Mouse (Mus musculus) kidney, postnatal 0 days (tissue): ENCODE measurements around the gene Dbf4. TPM values are rescaled to one million over a fixed set of nuclear protein-coding genes. Genes with fewer than 3 reads are reported as not detected.
A peak's percentile ranks its signal among the peaks of the same experiment; 100 is the strongest.

Experiments
- ATAC-seq: fragments of 200-750 bp; cut with Nextera tagmentation; replicated peaks from 2 replicates; pipeline ENCODE4 v1.8.0; 2017; ENCODE audit warnings: low read depth, moderate number of reproducible peaks, moderate TSS enrichment, moderate library complexity; ENCODE audit not compliant: low FRiP score
- DNase-seq: peaks from one replicate; pipeline ENCODE4 v3.0.0-alpha.2; 2016; ENCODE audit warnings: low spot score
- H3K27ac ChIP-seq: fragments of 300-500 bp; sonication (generic); 2 replicates; pipeline ENCODE4 v1.5.1; 2014; ENCODE audit warnings: mild to moderate bottlenecking
- H3K27me3 ChIP-seq: fragments of 300-500 bp; sonication (generic); 2 replicates; pipeline ENCODE4 v1.6.1; 2014; ENCODE audit warnings: low read length, mixed read lengths; ENCODE audit not compliant: insufficient read depth
- H3K36me3 ChIP-seq: fragments of 300-500 bp; sonication (generic); 2 replicates; pipeline ENCODE4 v1.6.1; 2014; ENCODE audit warnings: low read length, mixed read lengths; ENCODE audit not compliant: insufficient read depth
- H3K4me1 ChIP-seq: fragments of 300-500 bp; sonication (generic); replicated peaks from 2 replicates; pipeline ENCODE4 v1.6.1; 2014; ENCODE audit warnings: antibody characterized with exemption, low read length, mixed read lengths; ENCODE audit not compliant: insufficient read depth
- H3K4me2 ChIP-seq: fragments of 300-500 bp; sonication (generic); 2 replicates; pipeline ENCODE4 v1.6.1; 2014; ENCODE audit warnings: mild to moderate bottlenecking, low read length, moderate library complexity, mixed read lengths
- H3K4me3 ChIP-seq: fragments of 300-500 bp; sonication (generic); replicated peaks from 2 replicates; pipeline ENCODE4 v1.5.1; 2014; ENCODE audit warnings: low read depth, low read length
- H3K9ac ChIP-seq: fragments of 300-500 bp; sonication (generic); 2 replicates; pipeline ENCODE4 v1.6.1; 2014; ENCODE audit warnings: low read depth, low read length
- H3K9me3 ChIP-seq: fragments of 300-500 bp; sonication (generic); replicated peaks from 2 replicates; pipeline ENCODE4 v1.6.1; 2016; ENCODE audit warnings: low read length, inconsistent platforms, mixed read lengths
- CTCF ChIP-seq: IDR thresholded peaks from 2 replicates; pipeline ENCODE4 v1.5.1; 2016; ENCODE audit warnings: antibody characterized with exemption, low read depth, mild to moderate bottlenecking, moderate library complexity
- WGBS: fragments of 180-500 bp; shearing (Covaris S2); extraction: QIAGEN DNeasy Blood & Tissue Kit; methylation state at CpG from one replicate; pipeline ENCODE4 v1.1.7; 2014; 5-methylcytosine and 5-hydroxymethylcytosine counted together
- polyA plus RNA-seq: library from polyadenylated mRNA; unstranded; fragments of >200 nt; fragmentation: Nextera tagmentation; extraction: Ambion mirVana; gene quantifications from 2 replicates; pipeline ENCODE4 v1.2.1, GENCODE M21; 2015

The Dbf4 gene
- polyA plus RNA-seq, 1 experiment from 2014 or later = 23.7 TPM

DNA sequence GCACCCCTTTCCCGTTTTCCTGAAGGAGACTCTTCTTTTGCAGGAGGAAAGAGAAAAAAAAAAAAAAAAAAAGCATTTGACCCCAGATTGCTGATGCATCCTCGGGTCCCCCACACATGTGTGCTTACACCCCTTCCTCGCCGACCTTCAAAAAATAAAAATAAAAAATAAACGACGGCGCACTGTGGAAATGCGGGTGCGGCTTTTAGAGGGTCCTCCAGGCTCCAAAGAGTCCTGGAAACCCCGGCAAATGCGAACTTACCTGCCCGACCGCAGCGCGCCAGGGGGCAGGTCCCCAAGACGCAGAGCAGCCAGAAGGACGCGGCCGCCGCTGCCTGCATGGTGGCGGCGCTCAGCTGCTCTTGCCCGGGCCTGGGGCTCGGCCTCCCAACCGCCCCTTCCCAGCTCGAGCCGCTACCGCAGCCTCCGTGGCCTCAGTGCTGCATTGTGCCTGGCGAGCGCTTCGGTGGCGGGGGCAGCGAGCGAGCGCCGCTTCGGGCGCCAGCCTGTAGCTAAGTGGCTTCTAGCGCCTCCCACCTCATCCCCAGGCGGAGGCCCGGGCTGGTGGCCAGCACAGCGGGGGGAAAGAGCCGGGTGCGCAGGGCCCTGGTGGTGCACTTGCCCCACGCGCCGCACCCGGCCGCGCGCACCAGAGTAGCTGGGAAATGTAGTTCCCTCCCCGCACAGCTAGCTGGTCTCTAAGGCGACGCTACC, 54.7 kb downstream of the Dbf4 start, which contains the start of gene Adam22:
Gene Adam22 (minus strand): TSS at position 547 of the 714 bp plus-strand sequence.
- DNase-seq = peak; percentile 81
- H3K4me3 ChIP-seq = peak within 1 kb of the TSS; percentile 67
- no peak; the same call in 1 of the 2 replicates for TF ChIP-seq CTCF
- H3K27ac ChIP-seq = no peak within 1 kb of the TSS
- peak; percentile 95 for ATAC-seq
- H3K27me3 ChIP-seq = no peaks in the 10 kb centered on the region
- H3K9ac ChIP-seq = peak within 1 kb of the TSS; percentile 67
- WGBS = under 1% methylated on average over 55 of the region's 55 CpGs
- peak within 1 kb of the TSS; percentile 90 for H3K4me2 ChIP-seq
- H3K9me3 ChIP-seq = no peaks in the 10 kb centered on the region
- no peaks in the 10 kb centered on the region for H3K4me1 ChIP-seq
- no peaks in the 10 kb centered on the region for H3K36me3 ChIP-seq

DNA sequence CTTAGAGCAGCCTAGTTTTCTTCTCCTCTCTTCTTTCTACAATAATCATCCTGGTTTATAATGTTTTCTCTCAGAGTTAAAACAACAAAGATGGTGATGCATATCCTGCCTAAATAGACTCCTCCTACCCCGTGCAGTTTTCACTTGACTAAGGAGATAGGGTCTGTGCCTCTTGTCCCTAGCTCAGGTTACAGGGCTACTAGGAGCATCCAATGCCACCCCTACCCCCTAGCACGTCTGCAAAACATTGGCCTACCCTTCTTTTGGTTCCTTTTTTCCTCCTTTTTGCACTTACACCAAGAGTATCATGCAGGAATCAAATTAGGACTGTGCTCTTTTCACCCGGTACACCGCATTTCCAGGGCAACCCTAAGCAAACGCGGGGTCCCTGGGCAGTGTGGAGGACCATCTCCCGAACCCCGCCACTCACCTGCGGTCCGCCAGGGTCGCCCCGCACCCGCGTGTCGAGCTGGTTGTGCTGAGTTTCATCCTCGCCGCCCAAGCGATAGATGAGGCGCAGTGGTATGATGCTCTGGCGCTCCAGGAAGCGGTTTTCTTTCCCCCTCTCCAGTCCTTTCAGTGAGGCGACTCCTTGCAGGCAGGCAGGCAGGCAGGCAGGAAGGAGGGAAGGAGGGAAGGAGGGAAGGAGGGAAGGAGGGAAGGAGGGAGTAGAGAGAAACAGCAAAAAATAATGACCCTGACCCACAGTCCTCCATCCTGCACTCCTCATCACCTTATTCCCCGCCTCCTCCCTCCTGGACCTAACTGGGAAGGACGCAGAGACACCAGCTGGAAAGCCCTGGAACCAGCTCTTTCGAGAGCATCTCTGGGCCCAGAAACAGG, 55.5 kb downstream of the Dbf4 start:
- 3% methylated on average over 24 of the region's 25 CpGs for WGBS
- H3K36me3 ChIP-seq = no peaks in the 10 kb centered on the region
- H3K4me1 ChIP-seq = no peaks in the 10 kb centered on the region
- H3K4me2 ChIP-seq = peak overlapping the region; percentile 90
- ATAC-seq (no peak; the same call in 1 of the 2 replicates), DNase-seq (peak; percentile 20)
- H3K27me3 ChIP-seq = no peaks in the 10 kb centered on the region
- H3K27ac ChIP-seq = no peak overlapping the region
- TF ChIP-seq CTCF = no peak
- H3K4me3 ChIP-seq = peak overlapping the region; percentile 67
- no peak overlapping the region for H3K9ac ChIP-seq
- H3K9me3 ChIP-seq = no peaks in the 10 kb centered on the region

DNA sequence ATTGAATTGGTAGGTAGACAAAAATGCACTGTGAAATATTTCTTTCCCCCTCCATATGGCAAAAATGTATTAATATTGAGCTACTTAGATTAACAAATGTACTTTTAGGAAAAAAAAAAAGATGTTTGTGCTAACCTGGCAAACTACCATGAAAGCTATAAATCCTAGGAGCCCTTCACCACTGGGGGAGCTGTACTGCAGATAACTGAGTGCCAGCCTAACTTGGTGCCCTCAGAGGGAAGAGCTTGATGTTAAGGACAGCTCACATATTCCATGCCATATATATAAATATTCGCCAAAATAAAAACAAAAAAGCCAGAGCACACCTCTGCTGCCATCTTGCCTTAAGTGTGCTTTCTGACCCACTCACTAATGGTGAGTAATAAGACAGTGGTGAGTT, 60.2 kb downstream of the Dbf4 start:
- ATAC-seq = no peak

DNA sequence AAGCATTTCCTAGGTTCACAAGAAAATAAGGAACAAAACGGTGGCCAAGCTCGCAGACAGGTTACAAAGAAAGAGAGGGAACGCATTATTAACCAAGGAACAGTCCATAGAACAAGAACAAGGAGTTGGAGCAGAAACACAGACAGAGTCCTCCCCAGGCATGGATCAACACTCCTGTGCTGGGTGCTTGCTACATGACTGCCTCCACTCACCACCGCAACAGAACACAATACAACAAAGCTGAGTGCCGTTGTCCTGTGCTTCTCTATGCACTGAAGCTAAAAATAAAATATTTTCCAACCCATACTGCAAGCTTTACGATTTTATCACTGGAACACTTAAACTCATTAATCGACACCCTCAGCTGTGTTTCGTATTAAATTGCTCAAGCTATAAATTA, 64.8 kb downstream of the Dbf4 start:
- no peak; the same call in 1 of the 2 replicates for ATAC-seq
- 32% methylated on average over 8 of the region's 8 CpGs for WGBS

More for the DNA sequence above, 60.2 kb downstream of the Dbf4 start:
- peak; percentile 11 for DNase-seq
- Histone ChIP-seq H3K4me2 (no peak overlapping the region), H3K9ac (no peak overlapping the region), H3K4me1 (no peaks in the 10 kb centered on the region), H3K27me3 (no peaks in the 10 kb centered on the region), H3K9me3 (no peaks in the 10 kb centered on the region), H3K27ac (no peak overlapping the region), H3K4me3 (no peak overlapping the region), H3K36me3 (no peaks in the 10 kb centered on the region)
- WGBS = 63% methylated on average over 1 of the region's 1 CpGs
- TF ChIP-seq CTCF = peak; percentile 58

DNA sequence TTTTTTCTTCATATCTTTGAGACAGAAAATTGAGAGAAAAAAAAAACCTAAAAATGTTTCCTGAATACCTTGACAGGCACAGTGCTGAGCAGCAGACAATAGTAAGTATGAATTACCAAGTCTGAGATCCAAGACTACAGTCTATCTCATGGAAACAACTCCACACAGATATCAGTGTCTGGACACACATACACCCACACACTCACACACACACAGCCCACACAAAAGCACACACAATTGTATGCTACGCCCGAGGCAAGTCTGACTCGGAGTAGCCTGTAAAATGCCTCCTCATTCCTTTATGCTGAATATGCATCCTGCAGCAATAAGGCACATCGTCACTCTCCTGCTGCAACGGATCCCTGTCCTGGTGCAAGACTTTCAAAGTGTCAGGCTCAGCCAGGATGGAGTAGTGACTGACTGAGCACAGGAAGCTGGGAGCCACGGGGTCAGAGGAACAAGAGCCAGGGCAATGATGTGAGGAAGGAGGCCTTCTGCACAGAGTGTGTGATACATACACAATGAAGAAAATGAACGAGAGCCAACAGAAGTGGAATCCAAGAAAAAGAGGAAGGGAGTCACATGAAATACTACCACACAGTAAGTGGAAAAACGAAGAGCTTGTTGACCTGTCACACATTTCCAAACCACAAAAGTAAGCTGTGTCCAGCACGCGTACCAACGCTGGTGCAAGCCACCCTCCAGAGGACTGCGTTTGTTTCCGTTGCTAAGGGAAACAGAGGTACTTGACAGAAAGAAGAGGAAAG, 65.4 kb downstream of the Dbf4 start:
- H3K27ac ChIP-seq = no peak overlapping the region
- ATAC-seq = 0 out of 2 replicates have a peak, but pooled peaks have one; percentile 61
- no peaks in the 10 kb centered on the region for H3K27me3 ChIP-seq
- 0 out of 2 replicates have a peak, but pooled peaks cover 4% of the 10 kb centered on the region for H3K4me1 ChIP-seq
- 13% methylated on average over 13 of the region's 13 CpGs for WGBS
- no peaks in the 10 kb centered on the region for H3K9me3 ChIP-seq
- peak; percentile 31 for DNase-seq
- no peak overlapping the region for H3K9ac ChIP-seq
- TF ChIP-seq CTCF = no peak
- H3K4me2 ChIP-seq = peak overlapping the region; percentile 9; the same call in 1 of the 2 replicates
- no peak overlapping the region for H3K4me3 ChIP-seq
- no peaks in the 10 kb centered on the region for H3K36me3 ChIP-seq

More for the DNA sequence above, 64.8 kb downstream of the Dbf4 start:
- H3K27ac ChIP-seq = no peak overlapping the region
- H3K4me2 ChIP-seq = no peak overlapping the region
- no peak overlapping the region for H3K4me3 ChIP-seq
- H3K27me3 ChIP-seq = no peaks in the 10 kb centered on the region
- H3K9ac ChIP-seq = no peak overlapping the region
- no peaks in the 10 kb centered on the region for H3K36me3 ChIP-seq
- TF ChIP-seq CTCF = no peak
- H3K4me1 ChIP-seq = 0 out of 2 replicates have a peak, but pooled peaks cover 4% of the 10 kb centered on the region
- DNase-seq = no peak
- H3K9me3 ChIP-seq = no peaks in the 10 kb centered on the region
